Mouse (Mus musculus): ENCODE measurements around the gene Cpeb4. TPM values are rescaled to one million over a fixed set of nuclear protein-coding genes. Genes with fewer than 3 reads are reported as not detected.

The Cpeb4 gene
- total and polyA plus RNA-seq, 3 experiments = 13.8 to 23.9 (median 20.1) TPM

DNA sequence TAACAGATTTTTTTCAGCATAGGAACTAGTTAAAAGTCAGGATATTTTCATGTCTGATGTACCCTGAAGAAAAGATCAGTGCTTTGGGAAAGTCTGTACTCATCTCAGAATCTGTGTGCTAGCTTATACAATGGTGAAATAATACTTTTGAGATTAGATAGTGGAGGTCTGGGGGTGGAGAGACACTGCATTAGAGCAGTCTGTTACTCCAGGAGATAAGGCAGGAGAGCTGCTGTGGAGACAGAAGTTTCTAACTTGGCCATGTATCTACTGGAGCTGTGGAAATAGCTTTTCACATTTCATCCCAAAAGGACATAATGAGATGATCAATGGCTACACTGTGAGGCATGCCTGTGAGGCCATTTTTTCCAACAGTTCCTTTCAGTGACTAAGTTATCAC is 111.2 kb downstream of the Cpeb4 start:
- H3K9me3 ChIP-seq (replicated peaks; ENCODE audit: low read length) = no peaks in the 10 kb centered on the region
- in situ Hi-C loops (cut with MboI; ENCODE audit: low pct_ligation_motif_present, low pct_unique_long_range_greater_than_20kb, low sequenced_read_pairs) (loop anchor here (25.0 kb wide), 1 partner anchor 329 kb away; the partner anchor contains the start of gene Hbq1a), dilution Hi-C loops (cut with MboI; ENCODE audit: extremely low pct_ligation_motif_present, extremely low pct_unique_long_range_greater_than_20kb, low sequenced_read_pairs) (no loop called here)
- no peaks in the 10 kb centered on the region for H3K27me3 ChIP-seq (replicated peaks)
- no peak overlapping the region for H3K27ac ChIP-seq (ENCODE audit: insufficient read depth, low read depth)
- TF ChIP-seq MYC (IDR thresholded peaks at IDR 0.05; ENCODE audit: low read depth, low read length) (no peak), KAT2A (IDR thresholded peaks at IDR 0.05; ENCODE audit: insufficient replicate concordance, low read length) (no peak), USF1 (IDR thresholded peaks at IDR 0.05; ENCODE audit: low read depth, low read length) (no peak), MEF2A (IDR thresholded peaks at IDR 0.05; ENCODE audit: borderline replicate concordance, low read depth, low read length) (no peak), ZC3H11A (IDR thresholded peaks at IDR 0.05; ENCODE audit: low read depth, low read length) (no peak), ZMIZ1 (IDR thresholded peaks at IDR 0.05; ENCODE audit: low read depth, low read length) (no peak), E2F4 (IDR thresholded peaks at IDR 0.05; ENCODE audit: insufficient replicate concordance, low read depth, low read length) (no peak), BHLHE40 (IDR thresholded peaks at IDR 0.05; ENCODE audit: low read depth, low read length) (no peak), JUN (IDR thresholded peaks at IDR 0.05; ENCODE audit: insufficient read depth, low read depth, low read length) (no peak), GABPA (IDR thresholded peaks at IDR 0.05; ENCODE audit: insufficient replicate concordance, low read depth, low read length) (no peak), RAD21 (IDR thresholded peaks at IDR 0.05; ENCODE audit: low read depth, low read length) (no peak), MXI1 (IDR thresholded peaks at IDR 0.05; ENCODE audit: low read depth, low read length) (no peak), MAZ (IDR thresholded peaks at IDR 0.05; ENCODE audit: low read depth, low read length) (no peak), MAFK (IDR thresholded peaks at IDR 0.05; ENCODE audit: insufficient replicate concordance, low read length) (no peak), POLR2A (IDR thresholded peaks at IDR 0.05; ENCODE audit: low read depth, low read length) (no peak), ZKSCAN1 (IDR thresholded peaks at IDR 0.05; ENCODE audit: borderline replicate concordance, low read depth, low read length) (no peak)
- peaks cover 0 to 44% of the 10 kb centered on the region in 2 experiments; a peak in 2 of 4 replicates for H3K4me1 ChIP-seq (ENCODE audit: control insufficient read depth in 1 of 2, insufficient read depth in 2 of 2)
- H3K79me2 ChIP-seq (replicated peaks; ENCODE audit: control insufficient read depth, extremely low read depth, insufficient read depth, poor library complexity, severe bottlenecking) = no peaks in the 10 kb centered on the region
- H3K36me3 ChIP-seq (replicated peaks in 1 of 2; ENCODE audit: control insufficient read depth in 1 of 2, insufficient read depth in 1 of 2, low read length in 1 of 2) = no peaks in the 10 kb centered on the region
- H3K4me2 ChIP-seq (ENCODE audit: insufficient read depth, low read depth, poor library complexity, severe bottlenecking) = no peak overlapping the region
- no peak for DNase-seq (ENCODE audit: extremely low read depth)
- H3K9ac ChIP-seq (ENCODE audit: insufficient read depth, low read depth) = no peak overlapping the region
- no peak overlapping the region for H3K4me3 ChIP-seq (replicated peaks in 1 of 3; ENCODE audit: low read depth in 2 of 3, low read length in 2 of 3, poor library complexity in 1 of 3)

DNA sequence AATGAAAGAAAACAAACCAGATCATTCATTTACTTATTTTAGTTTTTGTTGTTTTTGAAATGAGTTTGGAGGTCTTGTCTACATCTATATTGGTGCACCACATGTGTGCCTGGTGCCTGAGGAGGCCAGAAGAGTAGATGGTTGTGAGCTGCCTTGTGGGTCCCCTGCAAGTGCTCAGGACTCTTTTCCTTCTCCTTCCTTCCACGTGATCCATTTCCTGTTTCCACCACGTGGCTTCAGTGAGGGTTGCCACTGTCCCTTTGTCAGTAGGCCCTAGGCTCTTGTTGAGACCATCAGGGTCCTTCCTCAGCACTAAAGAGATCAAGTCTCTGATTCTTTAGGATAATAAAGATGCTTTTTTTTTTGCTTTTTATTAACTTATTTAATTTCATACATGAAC is 112.8 kb downstream of the Cpeb4 start:
- in situ Hi-C loops (cut with MboI; ENCODE audit: low pct_ligation_motif_present, low pct_unique_long_range_greater_than_20kb, low sequenced_read_pairs) = loop anchor here (25.0 kb wide), 1 partner anchor 328 kb away; the partner anchor contains the start of gene Hbq1a
- H3K36me3 ChIP-seq (replicated peaks in 1 of 2; ENCODE audit: control insufficient read depth in 1 of 2, insufficient read depth in 1 of 2, low read length in 1 of 2) = no peaks in the 10 kb centered on the region
- no peak overlapping the region for H3K9ac ChIP-seq (ENCODE audit: insufficient read depth, low read depth)
- H3K4me2 ChIP-seq (ENCODE audit: insufficient read depth, low read depth, poor library complexity, severe bottlenecking) = no peak overlapping the region
- TF ChIP-seq USF2 (conservative IDR thresholded peaks at IDR 0.05; ENCODE audit: low read depth, low read length) (peak; percentile 47; the same call in 1 of the 2 replicates), ELF1 (IDR thresholded peaks at IDR 0.05; ENCODE audit: low read depth, low read length) (0 out of 2 replicates have a peak, but pooled peaks have one; percentile 15), MYC (IDR thresholded peaks at IDR 0.05; ENCODE audit: low read depth, low read length) (peak; percentile 72; the same call in 1 of the 2 replicates), ZC3H11A (IDR thresholded peaks at IDR 0.05; ENCODE audit: low read depth, low read length) (no peak), USF1 (IDR thresholded peaks at IDR 0.05; ENCODE audit: low read depth, low read length) (peak; percentile 54), E2F4 (IDR thresholded peaks at IDR 0.05; ENCODE audit: insufficient replicate concordance, low read depth, low read length) (no peak), MAX (IDR thresholded peaks at IDR 0.05; ENCODE audit: low read length) (peak; percentile 84), BHLHE40 (IDR thresholded peaks at IDR 0.05; ENCODE audit: low read depth, low read length) (no peak)
- dilution Hi-C loops (cut with MboI; ENCODE audit: extremely low pct_ligation_motif_present, extremely low pct_unique_long_range_greater_than_20kb, low sequenced_read_pairs) = no loop called here
- no peak overlapping the region for H3K27ac ChIP-seq (ENCODE audit: insufficient read depth, low read depth)
- H3K4me1 ChIP-seq (ENCODE audit: control insufficient read depth in 1 of 2, insufficient read depth in 2 of 2) = peaks cover 2 to 35% of the 10 kb centered on the region in 2 experiments; a peak in 2 of 4 replicates
- no peaks in the 10 kb centered on the region for H3K27me3 ChIP-seq (replicated peaks)
- H3K4me3 ChIP-seq (replicated peaks in 1 of 3; ENCODE audit: low read depth in 2 of 3, low read length in 2 of 3, poor library complexity in 1 of 3) = no peak overlapping the region
- DNase-seq (ENCODE audit: extremely low read depth) = peak; percentile 19
- H3K9me3 ChIP-seq (replicated peaks; ENCODE audit: low read length) = no peaks in the 10 kb centered on the region
- H3K79me2 ChIP-seq (replicated peaks; ENCODE audit: control insufficient read depth, extremely low read depth, insufficient read depth, poor library complexity, severe bottlenecking) = no peaks in the 10 kb centered on the region

Other genes with a start within 250 kb of the Cpeb4 start
- 33.2 and 36.8 TPM in 2 replicates for gene Bod1, start 200.3 kb upstream of the Cpeb4 start, total RNA-seq (2012; rRNA removed)
- gene Bod1, start 200.3 kb upstream of the Cpeb4 start, total RNA-seq (2014; rRNA removed) = 35.8 and 38.2 TPM in 2 replicates
- 32.6 and 37.2 TPM in 2 replicates for gene Bod1, start 200.3 kb upstream of the Cpeb4 start, polyA plus RNA-seq (2012; ENCODE audit: insufficient read length, low read depth)
- not detected in 2 replicates for gene 4930524B15Rik, start 93.4 kb downstream of the Cpeb4 start, total RNA-seq (2012; rRNA removed)
- not detected in 2 replicates for gene 4930524B15Rik, start 93.4 kb downstream of the Cpeb4 start, total RNA-seq (2014; rRNA removed)
- gene 4930524B15Rik, start 93.4 kb downstream of the Cpeb4 start, polyA plus RNA-seq (2012; ENCODE audit: insufficient read length, low read depth) = not detected in 2 replicates
- 1.4 and 2.8 TPM in 2 replicates for gene Nsg2, start 128.3 kb downstream of the Cpeb4 start, total RNA-seq (2012; rRNA removed)
- 7.3 and 7.5 TPM in 2 replicates for gene Nsg2, start 128.3 kb downstream of the Cpeb4 start, total RNA-seq (2014; rRNA removed)
- gene Nsg2, start 128.3 kb downstream of the Cpeb4 start, polyA plus RNA-seq (2012; ENCODE audit: insufficient read length, low read depth) = 7.4 and 7.6 TPM in 2 replicates